In the genomic region with DNA sequence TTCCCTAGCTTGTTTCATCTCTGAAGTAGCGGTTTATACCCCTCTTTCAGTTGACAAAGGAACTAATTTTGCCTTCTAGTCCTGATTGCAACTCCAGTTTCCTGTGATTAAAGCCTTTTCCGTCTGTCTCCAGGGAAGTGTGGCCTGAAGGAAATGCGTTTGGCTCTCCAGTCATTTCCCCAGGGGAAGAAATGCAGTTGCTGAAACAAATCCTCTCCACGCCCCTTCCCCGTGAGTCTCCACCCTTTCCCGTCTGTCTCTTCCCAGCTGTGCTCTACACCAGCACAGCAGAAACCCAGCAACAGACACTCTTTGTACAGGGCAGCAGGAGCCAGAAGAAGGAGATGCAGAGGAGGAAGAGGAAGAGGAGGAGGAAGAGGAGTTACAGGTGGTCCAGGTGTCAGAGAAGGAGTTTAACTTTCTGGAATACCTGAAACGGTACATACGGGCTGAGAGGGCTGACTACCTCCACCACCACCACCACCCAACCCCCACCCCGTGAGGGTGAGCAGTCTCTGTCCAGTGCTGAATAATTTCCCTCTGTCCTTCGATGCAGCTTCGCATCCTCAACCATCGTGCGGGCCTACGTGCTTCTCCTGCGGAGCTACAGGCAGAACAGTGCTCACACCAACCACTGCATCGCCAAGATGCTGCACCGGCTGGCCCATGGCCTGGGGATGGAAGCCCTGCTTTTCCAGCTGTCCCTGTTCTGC, we compare ENCODE assay signal across 9 mouse cellular contexts. TPM values are rescaled to one million over a fixed set of nuclear protein-coding genes. Genes with fewer than 3 reads are reported as not detected.
DNase-seq lines count a peak whose midpoint lies in the region; ATAC-seq and TF ChIP-seq lines count a peak whose summit lies in the region.
"Had no signal": no experiment of that assay in that cellular context is flagged by ENCODE, and none has a peak within 500 bp of the region (broad histone marks: within the 10 kb centered on the region; RNA-seq: fewer than 3 reads in every experiment).

No protein-coding gene starts in this region.

- no peak overlapping the region for H3K4me2 ChIP-seq in limb, embryonic 12.5 days
- peak overlapping the region; percentile 27 for H3K4me2 ChIP-seq in kidney, embryonic 16.5 days (replicated peaks; ENCODE audit: low read depth, low read length)
- no peak overlapping the region for H3K4me2 ChIP-seq in midbrain, embryonic 15.5 days

- H3K9ac ChIP-seq in limb, embryonic 12.5 days (replicated peaks): 0 out of 2 replicates have a peak overlapping the region, but pooled peaks have one; percentile 4
- no peak overlapping the region for H3K9ac ChIP-seq in kidney, embryonic 16.5 days (replicated peaks; ENCODE audit: low read length)
- H3K9ac ChIP-seq in midbrain, embryonic 15.5 days: no peak overlapping the region

- DNase-seq in limb, embryonic 10.5 days (ENCODE audit: low spot score): no peak
- DNase-seq in heart, adult 8-10 months (ENCODE audit: low spot score): peak; percentile 89
- DNase-seq in frontal cortex, postnatal 25 days (ENCODE audit: low spot score in 2 of 2): no peak
- DNase-seq in cerebellum, adult 11 months: no peak

- TF ChIP-seq POLR2A in olfactory bulb, adult 2 months (IDR thresholded peaks at IDR 0.05; ENCODE audit: insufficient read depth, low read depth, low read length): no peak

- H3K4me1 ChIP-seq in limb, embryonic 12.5 days (replicated peaks): no peaks in the 10 kb centered on the region
- H3K4me1 ChIP-seq in limb, embryonic 10.5 days: no peaks in the 10 kb centered on the region
- H3K4me1 ChIP-seq in kidney, embryonic 16.5 days (ENCODE audit: insufficient read depth, low read length): no peaks in the 10 kb centered on the region
- peaks cover 9% of the 10 kb centered on the region for H3K4me1 ChIP-seq in olfactory bulb, adult 2 months (ENCODE audit: control insufficient read depth, insufficient read depth, low read length)
- H3K4me1 ChIP-seq in midbrain, embryonic 15.5 days: no peaks in the 10 kb centered on the region

- TF ChIP-seq CTCF in olfactory bulb, adult 2 months (IDR thresholded peaks at IDR 0.05; ENCODE audit: insufficient read depth, low read depth, low read length): no peak

- no peak for ATAC-seq in limb, embryonic 12.5 days (ENCODE audit: insufficient number of reproducible peaks, insufficient read depth, low FRiP score, low TSS enrichment, low read depth)
- ATAC-seq in kidney, embryonic 16.5 days (ENCODE audit: low FRiP score, low TSS enrichment): 0 out of 2 replicates have a peak, but pooled peaks have one; percentile 19
- no peak for ATAC-seq in midbrain, embryonic 15.5 days (replicated peaks)

- peaks cover 100% of the 10 kb centered on the region for H3K36me3 ChIP-seq in limb, embryonic 12.5 days
- H3K36me3 ChIP-seq in limb, embryonic 10.5 days: peaks cover 100% of the 10 kb centered on the region
- H3K36me3 ChIP-seq in kidney, embryonic 16.5 days (ENCODE audit: insufficient read depth, low read length): peaks cover 79% of the 10 kb centered on the region
- H3K36me3 ChIP-seq in midbrain, embryonic 15.5 days (replicated peaks): peaks cover 10% of the 10 kb centered on the region

- H3K27me3 ChIP-seq in limb, embryonic 12.5 days: no peaks in the 10 kb centered on the region
- no peaks in the 10 kb centered on the region for H3K27me3 ChIP-seq in limb, embryonic 10.5 days (ENCODE audit: low read depth, poor library complexity, severe bottlenecking)
- H3K27me3 ChIP-seq in kidney, embryonic 16.5 days (ENCODE audit: insufficient read depth, low read length): no peaks in the 10 kb centered on the region
- no peaks in the 10 kb centered on the region for H3K27me3 ChIP-seq in midbrain, embryonic 15.5 days (replicated peaks)

- peak overlapping the region; percentile 60; the same call in 1 of the 2 replicates for H3K27ac ChIP-seq in limb, embryonic 12.5 days
- H3K27ac ChIP-seq in limb, embryonic 10.5 days: no peak overlapping the region
- peak overlapping the region; percentile 74 for H3K27ac ChIP-seq in kidney, embryonic 16.5 days (ENCODE audit: low read length)
- peak overlapping the region; percentile 6; the same call in 1 of the 2 replicates for H3K27ac ChIP-seq in olfactory bulb, adult 2 months (ENCODE audit: insufficient read depth, low read depth, low read length)
- H3K27ac ChIP-seq in midbrain, embryonic 15.5 days: no peak overlapping the region
- H3K27ac ChIP-seq: macrophage had no signal

- H3K9me3 ChIP-seq in limb, embryonic 12.5 days: no peaks in the 10 kb centered on the region
- no peaks in the 10 kb centered on the region for H3K9me3 ChIP-seq in limb, embryonic 10.5 days (replicated peaks)
- H3K9me3 ChIP-seq in kidney, embryonic 16.5 days (ENCODE audit: low read length): no peaks in the 10 kb centered on the region
- no peaks in the 10 kb centered on the region for H3K9me3 ChIP-seq in midbrain, embryonic 15.5 days

- WGBS in limb, embryonic 12.5 days: 82% methylated on average over 17 of the region's 17 CpGs
- 88% methylated on average over 17 of the region's 17 CpGs for WGBS in limb, embryonic 10.5 days
- 78% methylated on average over 17 of the region's 17 CpGs for WGBS in kidney, embryonic 16.5 days
- WGBS in olfactory bulb, adult 2 months: 70% methylated on average over 17 of the region's 17 CpGs
- 84% methylated on average over 17 of the region's 17 CpGs for WGBS in midbrain, embryonic 15.5 days

- H3K4me3 ChIP-seq in limb, embryonic 12.5 days (replicated peaks): no peak overlapping the region
- H3K4me3 ChIP-seq in limb, embryonic 10.5 days: no peak overlapping the region
- peak overlapping the region; percentile 21 for H3K4me3 ChIP-seq in kidney, embryonic 16.5 days (ENCODE audit: low read length)
- peak overlapping the region; percentile 7; the same call in 1 of the 2 replicates for H3K4me3 ChIP-seq in olfactory bulb, adult 2 months (ENCODE audit: insufficient read depth, low read depth, low read length)
- H3K4me3 ChIP-seq in midbrain, embryonic 15.5 days: no peak overlapping the region

RNA-seq across cellular contexts. Expression of gene Apon, which starts 6.7 kb away (rescaled TPM):
- 0.68 and 1.0 TPM in 2 replicates for polyA plus RNA-seq in limb, embryonic 12.5 days (2016; fragmentation: Nextera tagmentation; extraction: Ambion mirVana)
- polyA plus RNA-seq in limb, embryonic 10.5 days (2016; fragmentation: Nextera tagmentation; extraction: Ambion mirVana): 0.87 and 0.90 TPM in 2 replicates
- total RNA-seq in heart, adult 8-10 months (2022): not detected
- polyA plus RNA-seq in kidney, embryonic 16.5 days (2015; fragmentation: Nextera tagmentation; extraction: Ambion mirVana): 0.39 and 0.66 TPM in 2 replicates
- not detected in 2 replicates for polyA plus RNA-seq in olfactory bulb, adult 2 months (2012; ENCODE audit: insufficient read depth, insufficient read length, low replicate concordance, missing spikeins)
- not detected in 2 replicates for polyA plus RNA-seq in midbrain, embryonic 15.5 days (2015; fragmentation: Nextera tagmentation; extraction: Ambion mirVana)
- polyA plus RNA-seq: macrophage had no signal

RNA-seq across cellular contexts. Expression of gene Timeless, which starts 15.3 kb away (rescaled TPM):
- polyA plus RNA-seq in limb, embryonic 12.5 days (2016; fragmentation: Nextera tagmentation; extraction: Ambion mirVana): 103 and 108 TPM in 2 replicates
- polyA plus RNA-seq in limb, embryonic 10.5 days (2016; fragmentation: Nextera tagmentation; extraction: Ambion mirVana): 127 and 135 TPM in 2 replicates
- total RNA-seq in heart, adult 8-10 months (2022): 1 to 10 TPM; 6.0 to 8.5 (median 7.7) TPM
- polyA plus RNA-seq in kidney, embryonic 16.5 days (2015; fragmentation: Nextera tagmentation; extraction: Ambion mirVana): 64.5 and 68.2 TPM in 2 replicates
- not detected in 2 replicates for polyA plus RNA-seq in olfactory bulb, adult 2 months (2012; ENCODE audit: insufficient read depth, insufficient read length, low replicate concordance, missing spikeins)
- 17.8 and 20.5 TPM in 2 replicates for polyA plus RNA-seq in midbrain, embryonic 15.5 days (2015; fragmentation: Nextera tagmentation; extraction: Ambion mirVana)

RNA-seq across cellular contexts. Expression of gene Apof, which starts 21.3 kb away (rescaled TPM):
- polyA plus RNA-seq in limb, embryonic 12.5 days (2016; fragmentation: Nextera tagmentation; extraction: Ambion mirVana): not detected in 2 replicates
- polyA plus RNA-seq in limb, embryonic 10.5 days (2016; fragmentation: Nextera tagmentation; extraction: Ambion mirVana): not detected in 2 replicates
- total RNA-seq in heart, adult 8-10 months (2022): not detected
- 0.62 and 0.69 TPM in 2 replicates for polyA plus RNA-seq in kidney, embryonic 16.5 days (2015; fragmentation: Nextera tagmentation; extraction: Ambion mirVana)
- not detected in 2 replicates for polyA plus RNA-seq in olfactory bulb, adult 2 months (2012; ENCODE audit: insufficient read depth, insufficient read length, low replicate concordance, missing spikeins)
- 0.18 TPM in 1 of 2 replicates, not detected in the other for polyA plus RNA-seq in midbrain, embryonic 15.5 days (2015; fragmentation: Nextera tagmentation; extraction: Ambion mirVana)

RNA-seq across cellular contexts. Expression of gene Mip, which starts 21.5 kb away (rescaled TPM):
- 0.38 and 0.44 TPM in 2 replicates for polyA plus RNA-seq in limb, embryonic 12.5 days (2016; fragmentation: Nextera tagmentation; extraction: Ambion mirVana)
- 0.08 and 0.33 TPM in 2 replicates for polyA plus RNA-seq in limb, embryonic 10.5 days (2016; fragmentation: Nextera tagmentation; extraction: Ambion mirVana)
- not detected for total RNA-seq in heart, adult 8-10 months (2022)
- polyA plus RNA-seq in kidney, embryonic 16.5 days (2015; fragmentation: Nextera tagmentation; extraction: Ambion mirVana): not detected in 2 replicates
- polyA plus RNA-seq in olfactory bulb, adult 2 months (2012; ENCODE audit: insufficient read depth, insufficient read length, low replicate concordance, missing spikeins): not detected in 2 replicates
- polyA plus RNA-seq in midbrain, embryonic 15.5 days (2015; fragmentation: Nextera tagmentation; extraction: Ambion mirVana): 0.09 TPM in 1 of 2 replicates, not detected in the other
- polyA plus RNA-seq: macrophage had no signal

RNA-seq across cellular contexts. Expression of gene Stat2, which starts 23.2 kb away (rescaled TPM):
- 17.1 and 17.6 TPM in 2 replicates for polyA plus RNA-seq in limb, embryonic 12.5 days (2016; fragmentation: Nextera tagmentation; extraction: Ambion mirVana)
- 9.3 and 11.5 TPM in 2 replicates for polyA plus RNA-seq in limb, embryonic 10.5 days (2016; fragmentation: Nextera tagmentation; extraction: Ambion mirVana)
- total RNA-seq in heart, adult 8-10 months (2022): 1 to 10 TPM; 7.1 to 9.5 (median 8.6) TPM
- polyA plus RNA-seq in kidney, embryonic 16.5 days (2015; fragmentation: Nextera tagmentation; extraction: Ambion mirVana): 12.9 and 14.9 TPM in 2 replicates
- not detected in 2 replicates for polyA plus RNA-seq in olfactory bulb, adult 2 months (2012; ENCODE audit: insufficient read depth, insufficient read length, low replicate concordance, missing spikeins)
- polyA plus RNA-seq in midbrain, embryonic 15.5 days (2015; fragmentation: Nextera tagmentation; extraction: Ambion mirVana): 21.4 and 23.5 TPM in 2 replicates

Comparison
In these comparisons a context has a peak if more than half of its experiments do, and no peak if none do; other contexts are left out.
1. H3K27ac ChIP-seq: peak in limb, embryonic 12.5 days (single experiment), kidney, embryonic 16.5 days (single experiment) and olfactory bulb, adult 2 months (single experiment); none in limb, embryonic 10.5 days (single experiment) and midbrain, embryonic 15.5 days (single experiment).
2. H3K4me3 ChIP-seq: peak in kidney, embryonic 16.5 days (single experiment) and olfactory bulb, adult 2 months (single experiment); none in limb, embryonic 12.5 days (single experiment), limb, embryonic 10.5 days (single experiment) and midbrain, embryonic 15.5 days (single experiment).